Mouse (Mus musculus) lung, postnatal 0 days (tissue): ENCODE results near the gene Cdh13. TPM values are rescaled to one million over a fixed set of nuclear protein-coding genes. Genes with fewer than 3 reads are reported as not detected.
A peak's percentile ranks its signal among the peaks of the same experiment; 100 is the strongest.

Experiments
- ATAC-seq: fragments of 200-750 bp; cut with Nextera tagmentation; 2 replicates; pipeline ENCODE4 v1.8.0; 2017; ENCODE audit warnings: moderate library complexity
- DNase-seq: peaks from one replicate; pipeline ENCODE4 v3.0.0-alpha.2; 2016; ENCODE audit warnings: low spot score
- H3K27ac ChIP-seq: fragments of 300-500 bp; sonication (generic); 2 replicates; pipeline ENCODE4 v1.5.1; 2014; ENCODE audit warnings: antibody characterized with exemption, mild to moderate bottlenecking, low read length, mixed read lengths
- H3K27me3 ChIP-seq: fragments of 300-500 bp; sonication (generic); replicated peaks from 2 replicates; pipeline ENCODE4 v1.6.1; 2014; ENCODE audit warnings: low read length, mixed read lengths; ENCODE audit not compliant: insufficient read depth
- H3K36me3 ChIP-seq: fragments of 300-500 bp; sonication (generic); 2 replicates; pipeline ENCODE4 v1.6.1; 2014; ENCODE audit warnings: low read length, mixed read lengths; ENCODE audit not compliant: insufficient read depth
- H3K4me1 ChIP-seq: fragments of 300-500 bp; sonication (generic); 2 replicates; pipeline ENCODE4 v1.6.1; 2014; ENCODE audit warnings: antibody characterized with exemption, low read depth, low read length, mixed read lengths; ENCODE audit not compliant: insufficient read depth
- H3K4me2 ChIP-seq: fragments of 300-500 bp; sonication (generic); replicated peaks from 2 replicates; pipeline ENCODE4 v1.6.1; 2014; ENCODE audit warnings: low read depth, mild to moderate bottlenecking, low read length, moderate library complexity, mixed read lengths
- H3K4me3 ChIP-seq: fragments of 300-500 bp; sonication (generic); 2 replicates; pipeline ENCODE4 v1.5.1; 2014; ENCODE audit warnings: low read depth, low read length
- H3K9ac ChIP-seq: fragments of 300-500 bp; sonication (generic); replicated peaks from 2 replicates; pipeline ENCODE4 v1.6.1; 2014; ENCODE audit warnings: low read depth, mild to moderate bottlenecking
- H3K9me3 ChIP-seq: fragments of 300-500 bp; sonication (generic); 2 replicates; pipeline ENCODE4 v1.6.1; 2016; ENCODE audit warnings: low read length, mixed read lengths
- CTCF ChIP-seq: IDR thresholded peaks from 2 replicates; pipeline ENCODE4 v1.5.1; 2016; ENCODE audit warnings: antibody characterized with exemption, mild to moderate bottlenecking
- EP300 ChIP-seq: IDR thresholded peaks from 2 replicates; pipeline ENCODE4 v1.6.1; 2016; ENCODE audit warnings: antibody characterized with exemption, mild to moderate bottlenecking, control low read depth
- WGBS: fragments of 180-500 bp; shearing (Covaris S2); extraction: QIAGEN DNeasy Blood & Tissue Kit; methylation state at CpG from one replicate; pipeline ENCODE4 v1.1.7; 2014; 5-methylcytosine and 5-hydroxymethylcytosine counted together
- polyA plus RNA-seq: library from polyadenylated mRNA; unstranded; fragments of >200 nt; fragmentation: Nextera tagmentation; extraction: Ambion mirVana; gene quantifications from 2 replicates; pipeline ENCODE4 v1.2.1, GENCODE M21; 2015

Cdh13 gene
- polyA plus RNA-seq, 1 experiment from 2014 or later = 8.6 TPM

GRCm38 (mm10) chr8:118314188-118314563 is 30.6 kb downstream of the Cdh13 start:
- no peak overlapping the region for H3K4me2 ChIP-seq
- DNase-seq (peak; percentile 69), ATAC-seq (peak; percentile 87)
- no peak overlapping the region for H3K27ac ChIP-seq
- H3K27me3 ChIP-seq = no peaks in the 10 kb centered on the region
- H3K4me3 ChIP-seq = no peak overlapping the region
- no peak overlapping the region for H3K9ac ChIP-seq
- H3K4me1 ChIP-seq = no peaks in the 10 kb centered on the region
- no peaks in the 10 kb centered on the region for H3K36me3 ChIP-seq
- H3K9me3 ChIP-seq = no peaks in the 10 kb centered on the region
- TF ChIP-seq CTCF (no peak), EP300 (peak; percentile 68)
- WGBS = 55% methylated on average over 6 of the region's 6 CpGs

GRCm38 (mm10) chr8:118314932-118315331 is 31.4 kb downstream of the Cdh13 start:
- no peak for ATAC-seq
- TF ChIP-seq CTCF = no peak
- TF ChIP-seq EP300 = no peak
- no peak overlapping the region for H3K27ac ChIP-seq
- WGBS = 79% methylated on average over 7 of the region's 7 CpGs
- no peak overlapping the region for H3K9ac ChIP-seq
- no peak overlapping the region for H3K4me2 ChIP-seq
- H3K9me3 ChIP-seq = no peaks in the 10 kb centered on the region
- H3K4me1 ChIP-seq = no peaks in the 10 kb centered on the region
- H3K36me3 ChIP-seq = no peaks in the 10 kb centered on the region
- no peak for DNase-seq
- no peak overlapping the region for H3K4me3 ChIP-seq
- no peaks in the 10 kb centered on the region for H3K27me3 ChIP-seq

GRCm38 (mm10) chr8:118316440-118316839 is 32.9 kb downstream of the Cdh13 start:
- 69% methylated on average over 12 of the region's 12 CpGs for WGBS
- ATAC-seq (no peak), DNase-seq (no peak)
- H3K27ac ChIP-seq = no peak overlapping the region
- no peak overlapping the region for H3K9ac ChIP-seq
- TF ChIP-seq EP300 = no peak
- no peak for TF ChIP-seq CTCF
- no peaks in the 10 kb centered on the region for H3K27me3 ChIP-seq
- H3K4me1 ChIP-seq = no peaks in the 10 kb centered on the region
- no peak overlapping the region for H3K4me3 ChIP-seq
- no peaks in the 10 kb centered on the region for H3K36me3 ChIP-seq
- no peaks in the 10 kb centered on the region for H3K9me3 ChIP-seq
- H3K4me2 ChIP-seq = no peak overlapping the region

GRCm38 (mm10) chr8:118320566-118320965 is 37.0 kb downstream of the Cdh13 start:
- Histone ChIP-seq H3K4me3 (no peak overlapping the region), H3K9me3 (no peaks in the 10 kb centered on the region), H3K27ac (no peak overlapping the region), H3K4me2 (no peak overlapping the region), H3K36me3 (no peaks in the 10 kb centered on the region), H3K4me1 (no peaks in the 10 kb centered on the region), H3K9ac (no peak overlapping the region), H3K27me3 (no peaks in the 10 kb centered on the region)
- WGBS = 49% methylated on average over 1 of the region's 1 CpGs
- ATAC-seq (no peak), DNase-seq (no peak)
- TF ChIP-seq CTCF = no peak
- TF ChIP-seq EP300 = no peak

GRCm38 (mm10) chr8:118323421-118323820 is 39.9 kb downstream of the Cdh13 start:
- no peak for ATAC-seq

GRCm38 (mm10) chr8:118334933-118335332 is 51.4 kb downstream of the Cdh13 start:
- DNase-seq (no peak), ATAC-seq (no peak)
- TF ChIP-seq CTCF (peak; percentile 49), EP300 (no peak)
- Histone ChIP-seq H3K4me2 (no peak overlapping the region), H3K4me1 (no peaks in the 10 kb centered on the region), H3K27me3 (no peaks in the 10 kb centered on the region), H3K27ac (no peak overlapping the region), H3K36me3 (no peaks in the 10 kb centered on the region), H3K9ac (no peak overlapping the region), H3K4me3 (no peak overlapping the region), H3K9me3 (no peaks in the 10 kb centered on the region)
- 72% methylated on average over 7 of the region's 7 CpGs for WGBS

More at GRCm38 (mm10) chr8:118323421-118323820, 39.9 kb downstream of the Cdh13 start:
- Histone ChIP-seq H3K36me3 (no peaks in the 10 kb centered on the region), H3K4me1 (no peaks in the 10 kb centered on the region), H3K9ac (no peak overlapping the region), H3K4me3 (no peak overlapping the region), H3K9me3 (no peaks in the 10 kb centered on the region), H3K27me3 (no peaks in the 10 kb centered on the region), H3K27ac (no peak overlapping the region), H3K4me2 (no peak overlapping the region)
- 38% methylated on average over 3 of the region's 3 CpGs for WGBS
- DNase-seq = no peak
- TF ChIP-seq CTCF = no peak
- no peak for TF ChIP-seq EP300

GRCm38 (mm10) chr8:118339711-118340110 is 56.2 kb downstream of the Cdh13 start:
- H3K4me1 ChIP-seq = no peaks in the 10 kb centered on the region
- no peak overlapping the region for H3K27ac ChIP-seq
- H3K9me3 ChIP-seq = no peaks in the 10 kb centered on the region
- WGBS = 77% methylated on average over 3 of the region's 3 CpGs
- DNase-seq (no peak), ATAC-seq (no peak)
- H3K4me2 ChIP-seq = no peak overlapping the region
- no peak for TF ChIP-seq EP300
- no peak for TF ChIP-seq CTCF
- H3K9ac ChIP-seq = no peak overlapping the region
- no peaks in the 10 kb centered on the region for H3K27me3 ChIP-seq
- H3K36me3 ChIP-seq = no peaks in the 10 kb centered on the region
- H3K4me3 ChIP-seq = no peak overlapping the region
